Mouse (Mus musculus) testis, adult 2 months (tissue): ENCODE results near the gene Msl3l2.

Experiments
- CTCF ChIP-seq: fragments of 200-500 bp; IDR thresholded peaks from 2 replicates; pipeline ENCODE4 v1.5.1; 2012; ENCODE audit warnings: low read depth, mild to moderate bottlenecking, inconsistent platforms, low read length, moderate library complexity; ENCODE audit not compliant: control insufficient read depth, insufficient read depth, insufficient replicate concordance
- POLR2A ChIP-seq: fragments of 200-500 bp; IDR thresholded peaks from 2 replicates; pipeline ENCODE4 v1.6.1; 2012; ENCODE audit warnings: low read depth, mild to moderate bottlenecking, inconsistent platforms, low read length, moderate library complexity; ENCODE audit not compliant: control insufficient read depth

DNA sequence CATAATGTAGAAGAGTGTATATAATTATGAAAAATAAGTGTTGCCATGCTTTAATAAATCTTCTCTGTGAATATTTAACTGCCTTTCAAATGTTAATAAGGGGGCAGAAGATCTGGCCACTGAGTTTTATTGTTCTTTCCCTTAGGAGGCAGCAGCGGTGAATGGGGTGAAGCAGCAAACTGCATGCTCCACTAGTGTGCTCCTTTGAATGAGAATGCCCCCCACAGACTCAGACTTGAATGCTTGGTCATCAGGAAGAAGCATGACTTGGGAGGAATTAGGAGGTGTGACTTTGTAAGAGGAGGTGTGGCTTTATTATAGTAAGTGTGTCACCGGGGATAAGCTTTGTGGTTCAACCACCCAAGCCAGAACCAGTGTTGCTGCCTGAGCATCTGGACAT, 52.0 kb downstream of the Msl3l2 start:
- TF ChIP-seq POLR2A (no peak), CTCF (no peak)
